Mouse (Mus musculus) hematopoietic stem cell, adult 5-6 weeks (primary cell): ENCODE results near the gene Gas8. TPM values are rescaled to one million over a fixed set of nuclear protein-coding genes. Genes with fewer than 3 reads are reported as not detected.
A peak's percentile ranks its signal among the peaks of the same experiment; 100 is the strongest.
"Not testable (repeated sequence)": the region's sequence is repeated elsewhere in the genome, so short reads cannot be mapped to it uniquely, and the experiment has no call there.

Experiments used
- ATAC-seq, 2 experiments: fragments of 125-278 bp in 1 of 2; replicated peaks in 1 of 2; 2 replicates each; pipeline ENCODE4 v1.8.0; 2016 to 2017; ENCODE audit warnings: inconsistent platforms in 2 of 2, mild to moderate bottlenecking in 2 of 2, moderate number of reproducible peaks in 2 of 2, low read depth in 1 of 2, moderate TSS enrichment in 1 of 2; ENCODE audit not compliant: low FRiP score in 2 of 2, poor library complexity in 2 of 2, severe bottlenecking in 2 of 2, insufficient read depth in 1 of 2, low TSS enrichment in 1 of 2
- total RNA-seq: library from RNA; stranded (forward); fragments of 172-1452, 232-1000 nt; gene quantifications from 2 replicates; pipeline ENCODE4 v1.2.3, GENCODE M21; 2017

The Gas8 gene
- 18.9 and 21.1 TPM in 2 replicates for total RNA-seq

- ATAC-seq, result peak; percentile 87 to 90
Observed at GRCm38 (mm10) chr8:123518667-123519066, at the start of gene Gas8. Gene Gas8 (plus strand): TSS chr8:123518834.

- not testable (repeated sequence) for ATAC-seq
Observed at GRCm38 (mm10) chr8:123472991-123473390, 45.6 kb upstream of the Gas8 start.

GRCm38 (mm10) chr8:123474549-123474948 is 44.1 kb upstream of the Gas8 start:
- not testable (repeated sequence) for ATAC-seq

GRCm38 (mm10) chr8:123476911-123477736 is 41.5 kb upstream of the Gas8 start:
- peak in 1 of 2 experiments; percentile 19; a peak in 1 of 4 replicates for ATAC-seq

- ATAC-seq, result peak; percentile 81 to 84
Observed at GRCm38 (mm10) chr8:123477737-123478258, 40.8 kb upstream of the Gas8 start, which contains the start of gene Afg3l1. Gene Afg3l1 (plus strand): TSS chr8:123477903.

- peak in 1 of 2 experiments; percentile 35; a peak in 1 of 4 replicates for ATAC-seq
Observed at GRCm38 (mm10) chr8:123478456-123479218, 40.0 kb upstream of the Gas8 start.

- no peak for ATAC-seq
Observed at GRCm38 (mm10) chr8:123482627-123483026, 36.0 kb upstream of the Gas8 start.

GRCm38 (mm10) chr8:123491280-123492075 is 27.2 kb upstream of the Gas8 start:
- no peak for ATAC-seq

GRCm38 (mm10) chr8:123492898-123493297 is 25.7 kb upstream of the Gas8 start:
- no peak for ATAC-seq

- no peak for ATAC-seq
Observed at GRCm38 (mm10) chr8:123497699-123498098, 20.9 kb upstream of the Gas8 start.

GRCm38 (mm10) chr8:123498963-123499362 is 19.7 kb upstream of the Gas8 start:
- ATAC-seq, result no peak

- ATAC-seq, result no peak
Observed at GRCm38 (mm10) chr8:123499556-123499955, 19.1 kb upstream of the Gas8 start.

GRCm38 (mm10) chr8:123502192-123502591 is 16.4 kb upstream of the Gas8 start:
- ATAC-seq, result no peak

- no peak for ATAC-seq
Observed at GRCm38 (mm10) chr8:123503801-123504467, 14.7 kb upstream of the Gas8 start.

- ATAC-seq, result no peak
Observed at GRCm38 (mm10) chr8:123504591-123505195, 13.9 kb upstream of the Gas8 start.

- ATAC-seq, result no peak
Observed at GRCm38 (mm10) chr8:123505267-123505666, 13.4 kb upstream of the Gas8 start.
